Mouse (Mus musculus) c-Kit-positive CD71-positive TER-119-positive erythroid progenitor cells, embryonic 14.5 days (primary cell): ENCODE measurements around the gene Map4k2.

ENCODE experiments used
- DNase-seq: peaks from one replicate; pipeline ENCODE4 v3.0.0-alpha.2; 2013; ENCODE audit warnings: low spot score

The Map4k2 gene

DNA sequence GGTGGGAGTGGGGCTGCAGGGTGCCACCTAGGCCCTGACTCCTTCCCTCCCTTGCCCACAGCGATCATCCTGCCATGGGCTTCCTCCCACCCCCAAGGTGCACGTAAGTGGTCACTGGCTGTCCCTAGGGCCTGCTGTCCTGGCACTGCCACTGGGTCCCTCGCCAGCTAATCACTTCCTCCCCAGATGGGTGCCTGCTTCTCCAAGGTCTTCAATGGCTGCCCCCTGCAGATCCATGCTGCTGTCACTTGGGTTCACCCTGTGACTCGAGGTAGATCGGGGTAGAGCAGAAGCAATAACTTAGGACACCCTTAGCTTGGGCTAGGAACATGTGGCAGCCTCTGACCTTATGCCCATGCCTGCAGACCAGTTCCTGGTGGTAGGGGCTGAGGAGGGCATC is 5.1 kb downstream of the Map4k2 start:
- DNase-seq, result no peak

DNA sequence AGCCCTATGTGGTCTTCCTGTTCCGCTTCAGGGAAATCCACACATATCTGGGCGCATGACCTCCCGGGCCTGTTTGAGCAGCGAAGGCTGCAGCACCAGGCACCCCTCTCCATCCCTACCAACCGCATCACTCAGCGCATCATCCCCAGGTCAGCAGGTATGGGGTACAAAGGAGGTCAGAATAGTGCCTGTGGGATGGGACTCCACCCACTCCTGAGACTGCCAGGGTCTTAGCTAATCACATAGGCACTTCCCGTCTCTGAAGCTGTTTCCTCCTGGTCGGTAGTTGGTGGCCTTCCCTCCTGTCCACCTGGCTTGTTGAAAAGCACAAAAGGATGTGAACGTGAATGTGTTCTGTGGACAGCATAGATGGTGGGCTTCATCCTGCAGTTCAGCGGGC is 5.7 kb downstream of the Map4k2 start:
- no peak for DNase-seq

DNA sequence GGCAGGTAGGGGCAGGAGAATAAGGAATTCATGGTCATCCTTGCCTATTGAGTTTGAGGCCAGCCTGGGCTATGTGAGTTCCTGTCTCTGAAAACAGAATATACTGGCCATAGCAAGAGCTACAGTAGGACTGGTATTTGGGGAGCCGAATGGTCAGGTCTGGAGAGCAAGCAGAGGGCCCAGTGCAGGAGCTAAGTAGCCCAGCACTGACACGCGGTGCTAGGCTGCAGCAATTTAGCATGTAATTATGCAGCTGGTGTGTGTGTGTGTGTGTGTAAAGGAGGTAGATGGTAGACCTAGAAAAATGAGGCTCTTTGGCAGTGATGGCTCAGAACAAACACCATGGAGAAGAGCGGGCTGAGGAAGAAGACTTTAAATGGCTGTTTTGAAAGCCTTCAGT is 6.7 kb downstream of the Map4k2 start:
- DNase-seq, result no peak

DNA sequence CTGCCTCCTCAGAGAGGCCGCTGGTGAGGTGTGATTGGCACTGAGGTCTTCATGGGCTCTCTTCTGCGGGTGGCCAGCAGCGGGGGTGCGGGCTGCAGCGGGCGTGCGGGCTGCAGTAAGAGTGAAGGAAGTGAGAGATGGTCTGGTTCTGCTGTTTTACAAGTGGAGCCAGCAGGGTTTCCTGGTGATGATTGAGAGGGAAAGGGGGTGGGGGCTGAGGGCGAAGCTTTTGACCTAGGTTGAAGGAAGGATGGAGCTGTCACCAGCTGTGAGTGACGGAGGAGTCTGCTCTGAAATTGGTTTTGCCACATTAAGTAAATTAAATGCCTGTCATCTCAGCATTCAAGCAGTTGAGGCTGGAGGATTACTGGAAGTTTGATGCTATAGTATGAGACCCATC is 7.8 kb downstream of the Map4k2 start:
- DNase-seq, result no peak

DNA sequence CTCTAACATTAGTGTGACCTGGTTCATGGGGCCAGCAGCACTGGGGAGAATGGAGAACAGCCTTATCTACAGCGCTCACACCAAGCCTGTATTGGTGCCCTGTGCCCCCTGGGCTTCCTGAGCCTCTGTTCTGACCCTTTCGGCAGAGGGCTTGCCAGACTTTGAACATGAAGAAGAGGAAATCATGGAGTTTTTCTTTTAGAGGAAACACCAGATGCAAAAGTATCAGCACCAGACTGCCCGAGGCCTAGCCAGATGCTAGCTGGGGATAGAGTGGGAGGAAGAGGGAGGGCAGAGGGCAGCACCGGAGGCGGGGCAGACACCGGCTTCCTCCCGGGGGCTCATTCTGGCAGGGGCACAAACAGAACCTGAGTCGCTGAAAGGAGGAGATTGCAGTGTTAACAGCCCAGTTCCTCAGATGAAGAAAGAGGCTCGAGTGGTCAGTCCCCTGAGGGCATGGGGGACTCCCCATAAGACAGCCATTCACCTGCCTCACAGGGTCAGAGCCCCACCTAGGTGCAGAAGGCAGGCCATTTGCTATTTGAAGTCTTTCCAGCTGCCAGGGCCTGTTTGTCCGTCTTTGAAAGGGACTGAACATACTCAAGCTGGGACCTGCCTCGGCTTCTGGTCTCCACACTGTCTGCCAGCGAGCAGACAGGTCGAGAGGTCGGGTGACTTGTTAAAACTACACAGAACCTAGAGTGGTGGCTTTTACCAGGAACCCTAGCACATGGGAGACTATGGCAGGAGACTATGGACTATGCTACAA is 8.5 kb downstream of the Map4k2 start:
- DNase-seq, result no peak

DNA sequence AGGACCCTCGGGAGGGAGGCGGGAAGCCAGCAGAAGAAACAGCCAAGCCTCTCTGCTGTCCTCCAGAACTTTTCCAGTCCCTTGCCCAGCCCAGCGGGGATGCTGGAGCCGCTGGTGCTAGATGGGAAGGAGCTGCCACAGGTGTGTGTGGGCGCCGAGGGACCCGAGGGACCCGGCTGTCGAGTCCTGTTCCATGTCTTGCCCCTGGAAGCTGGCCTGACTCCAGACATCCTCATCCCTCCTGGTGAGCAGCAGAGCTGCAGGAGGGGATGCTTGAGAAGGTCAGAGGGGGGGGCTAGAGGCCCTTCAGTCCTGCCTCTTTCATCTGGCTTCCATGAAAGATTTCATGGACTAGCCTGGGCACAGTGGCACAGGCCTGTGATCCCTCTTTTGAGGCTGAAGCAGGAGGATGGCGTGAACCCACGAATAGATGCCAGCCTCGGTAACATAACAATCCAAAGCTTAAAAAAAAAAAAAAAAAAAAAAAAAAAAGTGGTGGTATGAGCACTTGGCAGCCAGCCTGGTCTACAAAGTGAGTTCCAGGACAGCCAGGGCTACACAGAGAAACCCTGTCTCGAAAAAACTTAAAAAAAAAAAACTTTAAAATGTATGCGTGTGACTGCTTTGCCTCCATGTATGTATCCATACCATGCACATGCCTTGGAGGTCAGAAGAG is 10.6 kb downstream of the Map4k2 start:
- DNase-seq, result no peak

DNA sequence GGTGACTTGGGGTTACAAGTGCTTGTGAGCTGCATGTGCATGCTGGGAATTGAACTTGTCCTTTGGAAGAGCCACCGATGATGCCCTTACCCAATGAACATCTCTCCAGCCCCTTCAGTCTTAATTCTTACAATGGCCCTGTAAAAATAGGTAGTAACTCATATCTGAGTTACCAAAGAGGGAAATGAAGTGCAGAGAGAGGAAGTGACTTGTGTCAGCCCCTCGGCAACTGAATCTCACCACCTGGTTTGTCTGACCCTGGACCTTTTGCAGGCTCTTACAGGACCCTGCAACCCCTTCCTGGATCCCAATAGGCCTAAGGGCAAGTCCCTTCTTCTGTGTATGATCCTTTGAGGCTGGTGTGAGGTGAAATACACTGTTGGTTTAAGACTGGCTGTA is 11.2 kb downstream of the Map4k2 start:
- no peak for DNase-seq

DNA sequence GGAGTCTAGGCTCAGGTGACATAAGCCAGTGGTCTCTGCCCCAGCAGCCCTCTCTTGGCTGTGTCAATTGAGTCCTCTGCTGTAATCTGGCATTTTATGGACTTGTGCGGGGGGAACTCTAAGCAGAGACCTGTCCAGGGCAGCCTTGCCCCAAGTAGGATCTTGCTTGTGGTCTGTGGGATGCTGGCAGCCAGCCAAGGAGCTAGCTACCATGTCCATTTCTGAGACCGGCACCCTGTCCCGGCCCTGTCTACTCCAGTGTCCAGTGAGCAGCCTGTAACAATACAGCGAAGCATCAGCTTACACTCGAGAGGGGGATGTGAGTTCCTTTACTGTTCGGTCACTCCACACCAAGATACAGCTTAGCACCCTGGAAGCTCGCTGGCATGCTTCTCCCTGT is 13.1 kb downstream of the Map4k2 start:
- DNase-seq, result no peak

DNA sequence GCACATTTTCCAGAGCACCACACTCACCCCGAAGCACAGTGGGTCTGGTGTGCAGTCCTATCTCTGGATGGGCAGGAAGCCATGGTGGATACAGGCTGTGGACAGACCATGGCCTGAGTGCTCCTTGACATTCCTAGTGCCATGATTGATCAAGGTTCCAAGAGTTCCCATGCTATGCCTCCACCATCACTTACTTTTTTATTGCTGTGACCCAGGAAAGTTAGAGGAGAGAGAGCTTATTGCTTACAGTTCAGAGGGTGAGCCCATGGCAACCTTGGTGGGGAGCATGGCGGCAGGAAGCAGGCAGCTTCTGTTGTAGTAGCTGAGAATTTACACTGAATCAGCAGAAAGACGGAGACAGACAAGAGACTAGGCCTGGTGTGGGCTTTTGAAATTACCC is 20.4 kb downstream of the Map4k2 start:
- DNase-seq, result no peak

DNA sequence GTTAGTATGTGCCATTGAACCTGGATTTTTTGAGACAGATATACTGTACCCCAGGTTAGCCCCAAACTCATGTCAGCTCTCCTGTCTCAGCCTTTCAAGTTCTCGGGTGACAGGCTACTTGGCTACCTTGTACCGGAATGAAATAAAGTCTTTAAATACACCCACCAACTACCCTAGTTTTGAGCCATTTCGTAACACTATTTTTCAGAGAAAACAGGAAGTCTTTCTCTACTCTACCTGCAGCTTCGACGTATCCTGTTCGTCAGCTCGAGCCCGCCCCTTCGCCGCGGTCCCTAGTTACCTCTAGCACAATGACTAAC is 22.1 kb downstream of the Map4k2 start:
- no peak for DNase-seq

DNA sequence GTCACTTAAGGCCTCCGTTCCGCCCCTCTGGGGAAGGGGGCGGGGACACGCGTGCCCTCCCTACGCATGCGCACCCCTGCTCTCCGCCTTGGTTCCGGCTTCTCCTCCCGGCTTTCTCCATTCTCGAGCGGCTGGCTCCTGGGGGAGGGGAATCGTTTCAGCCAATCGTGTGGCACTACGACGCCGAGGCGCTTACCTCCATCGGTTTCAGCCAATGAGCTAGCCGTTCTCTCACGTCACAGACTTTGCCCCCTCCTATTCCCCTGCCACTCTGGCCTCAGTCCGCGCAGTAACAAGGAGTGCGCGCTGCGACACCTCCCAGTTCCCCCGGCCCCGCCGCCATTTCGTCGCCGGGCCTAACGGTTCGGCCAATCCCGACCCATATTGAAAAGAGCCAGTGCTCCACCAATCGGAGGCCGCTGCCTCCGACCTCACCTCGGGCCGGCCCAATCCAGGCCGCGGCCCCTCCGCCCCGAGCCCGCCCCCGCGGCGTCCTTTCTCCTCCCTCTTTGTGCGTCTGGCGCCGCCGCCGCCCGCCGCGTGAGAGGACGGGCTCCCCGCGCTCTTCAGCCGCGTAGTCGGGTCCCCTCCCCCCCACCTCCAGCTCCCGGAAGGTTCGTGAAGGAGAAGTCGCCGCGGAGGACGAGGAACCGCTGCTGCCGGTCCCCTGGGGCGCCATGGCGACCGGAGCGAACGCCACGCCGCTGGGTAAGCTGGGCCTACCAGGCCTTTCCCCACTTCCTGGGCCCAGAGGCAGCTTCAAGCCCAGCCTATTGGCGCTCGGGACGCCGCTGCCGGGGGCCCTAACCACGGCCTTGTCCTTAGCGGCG is 22.7 kb downstream of the Map4k2 start, which contains the start of gene Sf1:
Gene Sf1, plus strand, starts transcription at position 280 of the 830 bp plus-strand sequence.
- peak; percentile 100 for DNase-seq

DNA sequence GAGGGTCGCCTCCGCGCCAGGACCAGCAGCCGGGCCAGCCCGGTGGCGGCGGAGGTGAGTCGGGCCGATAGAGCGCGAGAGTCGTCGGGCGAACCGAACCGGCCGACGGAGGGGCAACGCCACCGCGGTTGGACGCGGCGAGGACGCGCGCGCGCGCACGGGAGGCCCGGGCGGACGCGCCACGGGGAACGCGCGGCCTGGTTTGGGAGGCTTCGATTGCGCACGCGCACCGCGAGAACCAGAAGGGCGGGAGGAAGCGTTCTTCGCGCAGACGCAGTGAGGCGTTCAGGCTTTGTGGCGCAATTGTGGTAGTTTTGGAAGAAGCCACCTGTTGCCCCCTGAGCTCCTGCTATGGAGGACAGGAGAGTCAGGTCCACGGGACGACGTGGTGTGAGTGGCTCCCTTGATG is 23.4 kb downstream of the Map4k2 start:
- DNase-seq, result peak; percentile 87

DNA sequence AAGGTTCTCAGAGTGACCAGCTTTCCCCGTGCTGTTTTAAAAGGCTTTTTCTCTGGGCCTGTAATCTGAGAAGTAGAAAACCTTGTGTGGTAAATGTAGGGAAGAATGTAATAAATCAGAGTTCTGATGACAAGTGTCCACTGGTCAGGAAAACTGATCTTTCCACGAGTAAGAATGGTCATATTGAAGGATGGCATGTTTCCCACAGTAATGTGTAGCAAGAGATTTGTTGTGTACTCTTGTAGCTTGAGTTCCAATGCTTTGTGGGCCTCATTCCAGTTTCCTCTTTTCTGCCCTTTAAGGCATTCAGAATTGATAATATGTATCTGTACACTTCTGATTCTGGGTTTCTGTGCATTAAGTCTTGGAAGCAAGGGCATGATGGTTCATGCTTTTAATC is 23.9 kb downstream of the Map4k2 start:
- no peak for DNase-seq

DNA sequence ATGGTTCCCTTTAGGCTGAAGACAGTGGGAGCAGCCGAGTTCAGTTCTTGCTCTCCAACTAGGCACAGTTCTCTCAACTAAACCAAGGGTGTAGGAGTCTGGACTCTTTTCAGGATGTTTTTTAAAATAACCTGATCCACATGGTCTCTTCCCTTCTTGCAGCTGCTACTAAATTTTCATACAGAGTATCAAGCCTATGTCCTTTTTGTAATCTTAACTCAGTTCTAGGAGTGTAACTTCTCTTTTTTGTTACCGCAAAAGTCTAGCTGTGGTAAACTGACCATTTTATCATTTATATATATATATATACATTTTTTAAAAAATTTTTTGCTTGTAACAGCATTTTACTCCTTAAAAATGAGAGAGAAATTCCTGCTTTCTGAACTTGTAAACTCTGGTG is 29.2 kb downstream of the Map4k2 start:
- DNase-seq, result no peak

DNA sequence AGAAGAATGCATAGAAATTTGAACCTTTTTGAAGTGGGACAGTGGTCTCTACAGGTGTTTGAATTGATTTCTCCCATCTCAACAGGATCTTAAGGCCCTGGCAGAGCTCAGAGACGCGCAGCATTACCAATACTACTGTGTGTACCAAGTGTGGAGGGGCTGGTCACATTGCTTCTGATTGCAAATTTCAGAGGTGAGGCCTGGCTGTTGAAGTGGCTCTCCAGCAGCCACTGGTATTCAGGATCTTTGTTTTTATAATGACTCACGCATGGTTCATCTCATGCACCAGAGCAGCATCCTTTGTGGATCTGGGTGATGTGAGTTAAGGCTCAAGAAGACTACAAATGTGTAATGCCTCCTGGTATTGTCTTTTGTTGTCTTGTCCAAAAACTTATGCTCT is 31.5 kb downstream of the Map4k2 start:
- DNase-seq, result no peak

DNA sequence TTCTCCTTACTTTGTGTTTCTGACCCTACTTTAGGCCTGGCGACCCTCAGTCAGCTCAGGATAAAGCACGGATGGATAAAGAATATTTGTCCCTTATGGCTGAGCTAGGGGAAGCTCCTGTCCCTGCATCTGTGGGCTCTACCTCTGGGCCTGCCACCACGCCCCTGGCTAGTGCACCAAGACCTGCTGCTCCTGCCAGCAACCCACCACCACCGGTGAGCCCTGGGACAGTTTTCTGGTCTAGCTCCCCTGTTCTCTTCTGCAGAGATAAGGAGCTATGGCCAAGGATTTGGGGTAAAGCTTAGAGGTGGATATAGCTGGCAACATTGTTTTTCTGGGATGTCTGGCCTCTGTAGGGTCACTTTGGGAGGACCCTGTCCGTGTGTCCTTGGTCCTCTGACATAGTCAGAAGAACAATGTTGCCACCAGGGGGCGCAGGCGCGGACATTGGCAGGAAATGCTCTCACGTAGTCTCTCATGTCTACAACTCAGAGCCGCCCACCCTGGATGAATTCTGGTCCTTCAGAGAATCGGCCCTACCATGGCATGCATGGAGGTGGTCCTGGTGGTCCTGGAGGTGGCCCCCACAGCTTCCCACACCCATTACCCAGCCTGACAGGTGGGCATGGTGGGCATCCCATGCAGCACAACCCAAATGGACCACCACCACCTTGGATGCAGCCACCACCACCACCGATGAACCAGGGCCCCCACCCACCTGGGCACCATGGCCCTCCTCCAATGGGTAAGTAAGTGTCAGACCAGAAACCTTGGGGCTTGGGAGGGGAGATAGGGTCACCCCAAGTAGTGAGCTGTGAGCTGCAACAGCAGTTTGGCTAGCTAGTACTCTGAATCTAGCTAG is 32.8 kb downstream of the Map4k2 start:
- peak; percentile 55 for DNase-seq

DNA sequence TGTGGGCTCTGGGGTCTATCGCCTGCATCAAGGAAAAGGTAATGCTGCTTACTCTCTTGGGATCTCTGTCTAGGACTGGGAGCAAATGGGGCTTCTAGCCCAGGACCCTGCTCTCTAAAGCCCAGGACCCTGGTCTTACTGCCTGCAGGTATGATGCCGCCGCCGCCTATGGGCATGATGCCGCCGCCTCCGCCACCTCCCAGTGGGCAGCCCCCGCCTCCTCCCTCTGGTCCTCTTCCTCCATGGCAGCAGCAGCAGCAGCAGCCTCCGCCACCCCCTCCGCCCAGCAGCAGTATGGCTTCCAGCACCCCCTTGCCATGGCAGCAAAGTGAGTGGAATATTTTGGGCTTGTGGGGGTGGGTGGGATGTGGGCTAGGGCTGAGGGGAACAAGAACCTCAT is 33.6 kb downstream of the Map4k2 start:
- no peak for DNase-seq

DNA sequence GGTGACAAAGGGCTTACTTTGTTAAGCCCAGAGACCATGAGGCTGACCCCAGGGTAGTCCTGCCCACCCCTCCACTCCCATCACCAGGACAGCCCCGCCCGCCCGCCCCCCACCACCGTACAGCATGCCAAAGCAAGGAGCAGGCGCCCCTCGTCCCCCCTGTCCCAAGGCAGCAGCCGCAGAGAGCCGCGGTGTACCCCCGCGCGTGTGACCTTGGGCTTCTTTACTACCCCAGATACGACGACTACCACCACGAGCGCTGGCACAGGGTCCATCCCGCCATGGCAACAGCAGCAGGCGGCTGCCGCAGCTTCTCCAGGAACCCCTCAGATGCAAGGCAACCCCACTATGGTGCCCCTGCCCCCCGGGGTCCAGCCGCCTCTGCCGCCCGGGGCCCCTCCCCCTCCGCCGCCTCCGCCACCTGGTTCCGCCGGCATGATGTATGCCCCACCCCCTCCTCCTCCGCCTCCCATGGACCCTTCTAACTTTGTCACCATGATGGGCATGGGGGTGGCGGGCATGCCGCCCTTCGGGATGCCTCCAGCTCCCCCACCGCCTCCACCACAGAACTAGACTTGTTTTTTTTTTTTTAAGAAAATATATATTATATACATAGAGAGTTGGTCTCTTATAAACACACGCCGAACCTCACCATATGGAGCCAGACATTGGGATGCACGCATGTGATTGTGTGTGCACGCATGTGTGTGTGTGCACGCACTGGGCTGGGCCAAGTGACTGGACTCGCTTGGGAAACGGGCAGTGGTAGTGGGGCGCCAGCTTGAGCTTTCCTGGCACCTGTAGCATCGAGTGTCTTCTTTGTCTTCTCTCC is 34.7 kb downstream of the Map4k2 start:
- no peak for DNase-seq

DNA sequence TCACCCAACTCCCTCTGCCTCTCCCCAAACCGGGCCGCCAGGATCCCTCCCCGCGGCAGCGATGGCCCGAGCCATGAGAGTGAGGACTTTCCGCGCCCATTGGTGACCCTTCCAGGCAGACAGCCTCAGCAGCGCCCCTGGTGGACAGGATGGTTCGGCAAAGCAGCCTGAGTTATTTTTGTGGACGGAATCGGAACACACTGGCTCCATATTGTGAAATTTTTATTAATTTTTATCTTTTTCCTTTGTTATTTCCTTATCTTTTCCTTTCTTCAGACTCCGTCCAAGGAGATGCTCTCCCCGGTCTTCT is 35.3 kb downstream of the Map4k2 start:
- no peak for DNase-seq

DNA sequence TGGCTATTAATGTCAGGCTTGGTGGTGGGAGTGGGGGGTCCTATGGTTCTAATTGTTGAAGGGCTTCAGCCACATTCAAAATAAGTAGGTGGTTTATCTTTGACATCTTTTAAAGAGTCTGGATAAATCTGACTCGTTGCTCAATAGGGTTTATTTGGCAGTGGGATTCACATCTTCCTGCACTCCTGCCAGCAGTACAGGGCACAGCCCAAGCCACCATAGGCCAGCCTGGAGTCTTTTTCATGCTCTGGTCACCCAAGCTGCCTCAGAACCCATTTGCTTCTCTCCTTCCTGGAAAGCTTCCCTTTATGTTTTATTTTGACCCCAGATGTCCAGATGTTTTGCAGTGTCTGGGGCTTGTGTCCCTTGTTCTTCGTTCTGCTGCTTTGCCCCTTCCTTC is 35.7 kb downstream of the Map4k2 start:
- DNase-seq, result no peak

DNA sequence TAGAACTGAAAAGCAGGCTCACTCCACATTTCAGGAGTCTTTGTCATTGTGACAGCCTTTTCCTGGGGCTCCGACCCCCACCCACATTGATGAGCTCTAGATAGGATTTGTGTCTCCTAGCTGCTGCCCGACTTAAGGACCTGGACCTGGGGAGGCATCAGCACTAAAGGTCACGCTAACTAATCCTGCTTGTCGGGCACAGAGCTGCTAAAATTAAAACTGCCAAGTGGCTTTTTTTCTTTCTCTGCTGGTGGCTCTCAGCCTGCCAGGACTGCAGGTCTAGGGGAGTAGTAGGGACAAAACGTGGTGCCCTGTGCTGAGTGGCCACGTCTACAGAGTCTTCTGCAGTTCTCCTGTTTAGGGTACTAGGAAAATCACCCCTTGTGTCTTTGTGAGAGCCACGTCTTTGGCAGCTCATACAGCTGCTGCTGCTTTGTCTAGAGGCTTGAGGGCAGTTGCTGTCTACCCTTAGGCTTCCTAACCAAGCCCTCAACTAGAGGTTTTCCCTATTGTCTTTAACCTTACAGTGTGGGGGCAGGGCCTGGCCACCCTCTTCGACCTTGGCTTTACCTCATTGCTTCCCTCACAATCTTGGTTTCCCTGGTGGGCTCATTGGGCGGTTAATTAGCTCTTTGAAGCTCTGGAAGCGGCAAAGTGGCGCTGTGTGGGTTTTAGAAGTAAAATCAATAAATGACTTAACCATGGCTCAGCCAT is 36.5 kb downstream of the Map4k2 start:
- DNase-seq, result no peak
